Mouse (Mus musculus) layer of hippocampus, postnatal 36 days (tissue): Measurements from ENCODE around the gene Sobp. TPM values are rescaled to one million over a fixed set of nuclear protein-coding genes. Genes with fewer than 3 reads are reported as not detected.

Experiments
- DNase-seq, 2 experiments: peaks; one replicate each; pipeline ENCODE4 v3.0.0; 2022
- total RNA-seq, 2 experiments: library from RNA; stranded (reverse); gene quantifications; 2 replicates each; pipeline ENCODE4 v1.2.3; 2021

Gene Sobp
- total RNA-seq = 10 to 100 TPM; 83.0 to 84.4 TPM

DNA sequence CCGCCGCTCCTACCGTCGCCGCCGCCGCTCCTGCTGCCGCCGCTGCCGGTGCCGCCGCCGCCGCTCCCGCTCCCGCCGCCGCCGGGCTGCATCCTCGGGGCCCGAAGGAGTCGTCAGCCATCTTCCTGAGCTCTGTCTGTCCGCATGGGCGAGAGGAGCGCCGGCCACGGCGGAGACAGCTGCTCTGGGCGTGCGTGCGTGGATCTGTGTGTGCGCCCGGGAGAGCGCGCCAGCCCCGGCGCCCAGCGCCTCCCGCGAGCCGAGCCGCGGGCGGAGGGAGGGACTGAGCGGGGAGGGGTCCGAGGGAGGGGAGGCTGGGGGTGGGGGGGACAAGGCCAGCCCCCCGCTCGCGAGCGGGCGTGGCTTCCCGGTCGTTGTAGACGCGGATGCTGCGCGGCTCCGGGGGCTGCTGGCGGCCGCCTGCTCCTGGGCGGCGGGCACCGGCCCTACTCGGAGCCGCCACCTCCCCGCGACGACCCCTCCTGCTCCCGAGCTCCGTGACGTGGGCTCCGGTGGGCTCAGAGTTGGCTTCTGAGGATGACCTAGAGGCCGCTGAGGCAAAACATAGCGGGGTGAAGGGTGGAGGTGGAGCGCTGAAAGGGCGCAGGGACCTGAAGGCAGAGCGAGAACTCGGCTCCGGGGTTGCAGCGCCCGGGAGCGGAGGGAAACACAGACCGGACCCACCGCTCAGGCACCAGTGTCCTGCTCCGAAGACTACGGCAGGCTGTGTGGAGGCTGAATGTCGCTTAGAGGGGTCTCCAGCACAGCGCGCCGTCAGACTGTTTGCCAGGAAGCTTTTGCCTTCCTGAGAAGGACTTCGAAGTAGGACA lies at the start of gene Sobp, which contains the start of gene 9030612E09Rik:
Gene Sobp (minus strand): TSS at position 205 of the 830 bp plus-strand sequence.
Gene 9030612E09Rik (plus strand): TSS at position 379 of the 830 bp plus-strand sequence.
- peak; percentile 80 to 85 for DNase-seq

DNA sequence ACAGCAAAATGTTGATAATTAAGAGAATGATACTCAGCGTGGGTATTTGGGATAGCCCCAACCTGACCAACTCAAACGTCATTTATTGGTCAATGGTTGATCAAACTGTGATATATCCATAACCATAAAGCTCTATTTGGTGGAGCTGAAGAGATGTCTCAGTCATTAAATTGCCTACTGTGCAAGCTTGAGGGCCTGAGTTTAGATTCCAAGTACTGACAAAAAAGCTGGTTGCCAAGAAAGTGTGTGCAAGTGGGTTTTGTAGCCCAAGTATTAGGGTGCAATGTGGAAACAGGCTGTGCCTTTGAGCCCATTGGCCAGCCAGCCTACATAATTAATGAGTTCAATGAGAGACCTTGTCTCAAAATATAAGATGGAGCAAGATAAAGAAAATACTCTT lies 49.1 kb upstream of the Sobp start:
- no peak for DNase-seq

DNA sequence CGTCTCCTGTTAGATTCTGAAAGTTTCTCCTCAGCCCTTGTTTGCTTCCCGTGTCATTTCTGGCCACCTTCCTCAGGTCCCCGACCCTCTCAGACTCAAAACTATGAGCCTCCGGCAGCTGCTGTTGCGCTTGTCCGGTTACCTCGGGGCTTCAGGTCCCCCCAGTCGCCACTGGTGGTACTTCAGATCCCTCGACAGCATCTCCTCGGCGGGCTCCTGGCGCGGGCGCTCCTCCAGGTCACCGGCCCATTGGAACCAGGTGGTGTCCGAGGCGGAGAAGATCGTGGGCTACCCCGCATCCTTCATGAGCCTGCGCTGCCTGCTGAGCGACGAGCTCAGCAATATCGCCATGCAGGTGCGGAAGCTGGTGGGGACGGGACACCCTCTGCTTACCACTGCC lies 47.3 kb upstream of the Sobp start:
- no peak for DNase-seq

DNA sequence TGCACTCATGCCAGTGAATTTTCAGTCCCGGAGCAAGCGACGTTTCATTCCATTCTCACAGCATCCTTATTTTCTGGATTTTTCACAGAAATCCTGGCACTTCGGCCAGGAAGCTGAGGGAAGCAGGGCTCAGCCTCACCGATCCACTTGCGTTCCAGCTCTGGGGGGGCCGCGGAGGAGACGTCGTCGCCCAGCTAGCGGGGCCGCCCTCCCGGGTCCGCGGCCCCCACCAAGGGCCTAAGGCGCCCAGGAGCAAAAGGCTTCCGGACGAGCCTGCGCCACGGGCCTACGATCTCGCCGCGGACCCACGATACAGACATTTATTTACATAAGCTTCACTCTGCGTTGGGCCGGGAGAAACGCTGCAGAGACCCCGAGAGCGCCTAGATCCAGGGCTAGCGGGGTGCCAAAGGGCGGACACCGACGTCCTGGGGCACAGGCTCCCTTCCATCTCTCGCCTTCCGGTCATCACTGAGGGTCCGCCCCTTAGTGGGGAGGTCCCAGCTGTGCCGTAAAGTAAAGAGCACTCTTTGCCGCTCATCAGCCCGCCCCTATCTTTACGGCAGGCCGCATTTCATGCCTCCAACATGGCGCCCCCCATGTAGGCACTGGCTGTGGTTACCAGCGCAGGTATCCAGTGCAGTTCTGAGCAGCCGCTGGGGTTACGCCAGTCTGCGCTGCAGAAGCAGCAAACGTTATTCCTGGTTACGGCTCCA lies 46.7 kb upstream of the Sobp start, which contains the start of gene Pdss2:
Gene Pdss2 (plus strand): TSS at position 577 of the 716 bp plus-strand sequence.
- DNase-seq = peak; percentile 91 to 92

DNA sequence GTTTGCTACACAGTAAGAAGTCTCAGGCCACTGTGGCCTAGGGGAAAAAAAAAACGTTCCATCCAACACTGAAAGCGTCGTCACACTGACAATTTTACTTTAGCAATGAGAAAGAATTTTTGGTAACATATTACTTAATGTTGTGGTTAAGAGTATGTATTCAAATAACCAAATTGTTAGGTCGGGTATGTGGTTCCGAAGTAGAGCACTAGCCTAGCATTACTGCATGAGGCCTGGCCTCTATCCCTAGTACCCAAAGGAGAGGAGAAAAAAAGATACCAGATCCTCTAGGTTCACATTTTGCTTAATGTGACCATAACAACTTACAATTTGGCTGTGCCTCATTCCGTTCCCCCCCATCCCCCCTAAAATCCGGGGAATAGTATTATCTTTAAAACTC lies 46.1 kb upstream of the Sobp start:
- no peak for DNase-seq

DNA sequence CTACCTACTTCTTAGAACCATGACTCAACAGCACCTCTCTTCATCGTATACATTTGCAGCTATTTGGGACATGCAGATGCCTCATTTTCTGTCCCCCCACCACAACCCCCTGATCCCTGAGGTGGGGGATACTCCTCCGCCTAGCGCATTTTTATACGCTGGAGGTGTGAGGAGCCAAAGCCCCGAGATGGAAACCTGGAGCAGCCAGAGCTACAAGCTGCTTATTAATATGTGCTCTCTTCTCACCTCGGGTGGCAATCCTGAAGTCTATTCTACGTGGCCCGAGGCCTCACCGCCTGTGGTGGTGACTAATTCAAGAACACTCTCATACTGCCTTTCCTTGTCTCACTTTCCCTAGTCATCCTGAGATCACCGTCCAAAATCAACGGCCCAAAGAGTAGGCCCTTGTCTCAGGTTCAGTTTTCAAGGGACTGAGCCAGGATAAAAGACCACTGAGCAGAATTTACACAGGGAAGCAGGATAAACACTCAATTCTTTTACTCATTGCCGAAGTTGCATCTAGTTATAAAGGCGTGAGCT lies 43.1 kb upstream of the Sobp start:
- no peak for DNase-seq

DNA sequence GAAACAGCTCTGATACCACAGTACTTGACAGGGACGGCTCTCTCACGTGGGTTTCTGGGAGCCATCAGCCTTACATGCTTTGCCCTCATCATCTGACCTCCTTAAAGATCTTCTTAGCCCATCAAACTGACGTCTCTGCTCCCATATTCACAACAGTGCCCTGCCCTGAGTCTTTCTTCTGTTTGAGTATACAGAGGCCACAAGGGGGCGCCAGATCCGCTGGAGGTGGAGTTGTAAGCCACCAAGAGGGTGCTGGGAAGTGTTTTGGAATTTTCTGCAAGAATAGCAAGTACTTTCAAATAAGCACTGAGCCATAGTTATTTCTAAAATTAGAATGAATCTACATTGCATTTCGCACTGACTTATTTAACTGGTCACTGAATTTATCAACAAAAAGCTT lies 37.5 kb upstream of the Sobp start:
- DNase-seq = no peak

DNA sequence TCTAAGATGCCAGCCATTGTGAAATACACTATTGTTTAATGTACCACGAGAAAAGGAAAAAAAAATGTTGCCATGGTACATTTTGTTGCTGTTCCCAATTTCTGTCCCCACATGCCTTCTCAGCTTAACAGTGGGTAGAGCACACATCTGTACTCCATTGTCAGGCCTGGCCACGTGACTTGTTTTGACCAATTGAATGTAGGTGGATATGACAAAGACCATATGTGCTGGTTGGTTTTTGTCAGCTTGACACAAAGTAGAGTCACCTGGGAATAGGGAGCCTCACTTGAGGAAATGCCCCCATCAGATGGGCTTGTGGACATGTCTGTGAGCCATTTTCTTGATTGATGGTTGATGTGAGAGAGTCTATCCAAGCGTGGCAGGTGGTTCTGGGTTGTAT lies 29.5 kb upstream of the Sobp start:
- no peak for DNase-seq

DNA sequence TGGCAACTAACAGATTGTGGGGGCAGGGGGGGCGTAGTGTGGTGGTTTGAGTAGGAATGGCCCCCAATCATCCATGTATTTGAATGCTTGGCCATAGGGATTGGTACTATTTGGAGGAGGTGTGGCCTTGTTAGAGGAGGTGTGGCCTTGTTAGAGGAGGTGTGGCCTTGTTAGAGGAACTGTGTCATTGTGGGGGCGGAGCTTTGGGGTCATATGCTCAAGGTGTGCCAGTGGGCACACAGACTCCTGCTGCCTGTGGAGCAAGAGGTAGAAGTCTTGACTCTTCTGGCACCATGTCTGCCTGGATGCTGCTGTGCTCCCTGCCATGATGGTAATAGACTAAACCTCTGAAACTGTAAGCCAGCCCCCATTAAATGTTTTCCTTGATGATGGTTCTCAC lies 25.9 kb upstream of the Sobp start:
- no peak for DNase-seq

DNA sequence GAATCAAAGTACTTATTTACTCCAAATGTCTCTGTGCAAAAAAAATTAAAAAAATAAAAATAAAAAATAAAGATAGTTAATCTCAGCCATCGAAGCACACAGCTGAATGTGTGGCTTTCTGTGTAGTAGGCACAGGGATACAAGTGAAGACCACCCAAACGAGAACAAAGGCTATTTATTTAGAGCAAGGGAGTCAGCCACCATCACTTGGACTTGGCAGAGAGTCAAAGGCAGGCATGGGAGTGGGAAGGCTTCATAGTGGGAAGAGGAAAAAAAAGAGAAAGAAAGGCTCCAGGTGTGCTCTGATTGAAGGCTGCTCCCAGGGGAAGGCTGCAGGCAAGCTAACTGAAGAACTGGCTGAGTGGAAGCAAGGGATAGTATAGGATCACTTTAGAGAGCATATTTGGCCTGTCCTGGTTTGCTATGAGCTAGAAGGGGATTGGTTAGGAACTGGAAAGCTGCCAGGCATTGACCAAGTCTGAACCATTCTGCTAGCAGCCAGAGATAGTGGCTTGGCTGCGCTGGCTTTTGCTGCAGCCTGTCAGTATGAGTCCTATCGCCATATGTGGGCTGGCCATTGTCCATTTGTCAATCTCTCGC lies 6.1 kb upstream of the Sobp start:
- no peak for DNase-seq

DNA sequence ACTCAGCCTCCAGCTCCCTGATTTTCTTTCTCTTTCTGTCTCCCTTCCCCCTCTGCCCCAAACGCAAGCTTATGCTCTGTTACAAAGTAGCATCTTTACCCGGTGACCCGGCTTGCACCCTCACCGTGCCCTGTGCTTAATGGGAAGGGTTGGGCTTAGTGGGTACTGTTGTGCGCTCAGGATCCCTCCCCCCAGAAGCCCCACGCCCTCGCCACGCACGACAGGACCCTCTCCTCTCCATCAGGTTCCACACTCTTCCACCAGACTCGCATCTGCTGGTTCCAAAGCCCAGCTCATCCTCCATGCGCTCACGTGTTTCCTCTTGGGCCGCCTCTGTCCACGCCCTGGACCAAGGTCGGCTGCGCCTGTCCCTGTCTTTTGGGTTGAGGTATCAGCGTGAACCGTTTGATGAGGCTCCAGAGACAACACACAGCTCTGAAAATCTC lies 849 bp upstream of the Sobp start:
- DNase-seq = no peak

DNA sequence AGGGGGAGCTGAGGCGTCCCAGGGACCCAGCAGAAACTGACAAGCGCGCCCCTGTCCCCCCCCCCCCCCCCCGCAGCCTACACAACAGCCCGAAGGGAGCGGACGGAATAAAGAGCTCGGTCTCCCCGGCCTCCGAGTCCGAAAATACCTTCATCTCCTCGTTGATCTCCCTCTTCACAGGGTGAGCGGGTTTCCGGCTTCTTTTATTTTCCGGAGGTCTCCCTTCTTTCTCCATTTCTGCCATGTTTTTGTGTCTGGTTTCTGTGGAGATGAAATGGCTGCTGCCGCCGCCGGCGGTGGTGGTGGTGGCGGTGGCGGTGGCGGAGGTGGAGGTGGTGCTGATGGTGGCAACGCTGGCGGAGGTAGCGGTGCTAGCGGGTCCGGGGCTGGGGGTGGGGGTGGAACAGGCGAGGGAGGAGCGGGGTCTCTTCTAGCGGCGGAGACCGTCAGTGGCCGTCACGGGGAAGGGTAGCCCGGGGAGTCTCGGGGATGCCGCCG lies 453 bp downstream of the Sobp start:
- no peak for DNase-seq

DNA sequence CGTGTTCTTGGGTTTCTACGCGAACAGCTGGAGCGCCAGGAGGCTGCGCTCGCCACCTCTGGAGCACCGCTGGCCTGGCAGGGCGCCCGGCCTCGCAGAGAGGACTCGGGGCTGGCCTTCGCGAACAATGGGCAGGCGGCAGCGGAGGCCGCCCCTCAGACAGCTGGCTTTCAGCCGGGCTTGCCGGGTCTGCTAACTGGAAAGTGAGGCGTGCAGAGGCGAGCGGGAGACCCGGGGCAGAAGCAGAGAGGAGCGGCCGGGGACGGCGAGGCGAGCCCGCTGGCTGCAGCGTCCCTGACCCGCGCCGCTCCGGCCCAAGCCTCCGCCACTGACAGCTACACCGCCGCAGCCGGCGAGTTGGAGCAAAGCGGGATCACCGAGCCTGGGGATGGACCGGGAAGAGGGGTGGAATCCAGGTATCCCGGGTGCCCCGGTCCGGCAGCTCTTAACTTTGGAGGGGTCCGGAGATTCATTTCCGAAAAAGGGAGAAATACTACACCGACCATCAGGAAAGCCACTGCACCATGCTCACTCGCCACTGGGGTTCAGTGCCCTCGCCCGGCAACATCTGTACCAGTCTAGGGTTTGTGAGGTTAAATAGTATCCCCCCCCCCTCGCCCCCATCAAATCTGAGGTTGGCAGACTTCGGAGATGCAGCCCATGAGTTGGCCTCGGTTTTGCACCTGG lies 1.0 kb downstream of the Sobp start:
- DNase-seq = peak; percentile 53 to 54

DNA sequence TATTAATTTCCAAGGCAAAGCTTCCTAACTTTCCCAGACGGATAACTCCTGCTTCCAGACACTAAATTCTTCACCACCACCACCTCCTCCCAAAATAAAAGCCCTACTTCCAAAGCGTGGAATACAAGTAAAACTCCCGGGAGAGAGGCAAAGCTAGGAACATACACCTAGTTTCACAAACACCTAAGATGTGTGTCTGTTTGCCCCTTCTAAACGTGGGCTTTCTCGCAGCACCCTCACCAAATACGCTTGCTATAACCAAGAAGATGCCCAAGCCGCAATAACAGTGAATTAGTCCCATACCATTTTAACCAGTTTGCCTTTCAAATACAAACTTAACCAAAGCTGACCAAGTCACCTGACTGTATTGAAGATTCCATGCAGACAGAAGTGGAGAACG lies 1.8 kb downstream of the Sobp start:
- DNase-seq = no peak

DNA sequence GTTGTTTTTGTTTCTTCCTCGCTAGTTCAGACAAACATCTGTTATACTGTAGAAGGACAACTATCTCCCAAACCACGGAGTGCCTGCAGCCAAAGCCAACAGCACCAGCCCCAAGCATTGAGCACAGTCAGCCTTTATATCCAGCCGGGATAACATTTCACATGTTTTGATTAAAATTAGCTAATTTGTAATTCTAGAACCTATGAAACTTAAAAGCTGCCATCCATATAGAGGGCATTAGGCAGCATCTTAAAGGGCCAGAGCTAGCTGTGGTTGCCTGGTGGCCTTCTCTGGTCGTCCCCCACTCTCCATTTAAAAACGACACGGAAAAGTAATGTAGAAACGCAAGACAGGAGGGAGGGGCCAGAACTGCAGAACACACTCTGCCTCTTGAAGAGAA lies 2.3 kb downstream of the Sobp start:
- no peak for DNase-seq

DNA sequence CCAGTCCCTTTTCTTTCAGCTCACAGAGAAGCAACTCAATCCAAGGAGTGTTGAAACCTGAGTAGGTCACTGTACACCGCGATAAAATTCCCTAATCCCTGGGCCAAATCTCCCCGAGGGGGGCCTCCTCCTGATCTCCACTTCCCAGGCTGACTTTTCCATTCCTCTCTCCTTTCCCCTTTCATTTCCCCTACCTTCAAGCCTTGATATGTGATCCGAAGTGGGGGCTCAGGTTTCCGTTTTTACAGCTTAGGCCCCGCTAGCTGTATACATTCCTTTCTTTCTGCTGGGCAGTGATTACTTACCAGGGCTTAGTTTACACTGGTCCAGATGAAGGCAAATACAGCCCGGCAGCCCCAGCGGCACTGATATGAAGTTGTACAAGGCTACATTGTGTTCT lies 3.2 kb downstream of the Sobp start:
- DNase-seq = no peak

DNA sequence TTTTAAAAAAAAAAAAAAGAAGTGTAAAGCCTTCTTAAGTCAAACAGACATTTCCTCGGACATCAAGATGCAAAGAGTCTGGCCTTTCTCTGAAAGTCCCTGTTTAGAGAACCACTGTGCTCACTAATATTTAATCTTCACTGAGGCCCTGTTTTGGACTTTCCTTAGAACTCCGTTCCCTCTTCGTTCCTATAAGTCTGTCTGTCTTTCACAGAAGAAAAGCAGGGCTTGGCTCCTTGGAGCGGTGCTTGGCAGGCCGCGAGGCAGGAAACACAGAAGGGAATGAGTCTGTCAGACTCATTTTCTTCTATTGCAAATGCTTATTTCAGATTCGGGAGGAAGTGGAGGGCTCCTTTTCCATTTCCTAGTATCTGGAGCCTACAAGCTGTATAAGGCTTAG lies 5.5 kb downstream of the Sobp start:
- DNase-seq = no peak

DNA sequence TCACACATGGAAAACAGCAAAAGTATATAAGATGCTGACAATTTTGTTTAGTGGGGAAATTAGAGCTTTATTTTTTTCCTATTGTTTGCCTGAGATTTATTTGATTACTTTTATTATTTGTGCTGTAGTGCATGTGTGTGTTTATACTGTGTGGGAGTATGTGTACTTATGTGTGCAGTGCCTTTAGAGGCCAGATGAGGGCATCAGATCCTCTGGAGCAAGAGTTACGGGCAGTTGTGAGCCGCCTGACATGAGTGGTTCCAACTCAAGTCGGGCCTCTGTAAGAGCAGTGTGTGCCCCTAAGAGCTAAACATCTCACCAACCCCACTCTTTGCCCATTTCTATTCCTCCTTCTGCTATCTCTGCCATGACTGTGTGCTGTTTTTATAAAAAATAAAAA lies 7.5 kb downstream of the Sobp start:
- no peak for DNase-seq

DNA sequence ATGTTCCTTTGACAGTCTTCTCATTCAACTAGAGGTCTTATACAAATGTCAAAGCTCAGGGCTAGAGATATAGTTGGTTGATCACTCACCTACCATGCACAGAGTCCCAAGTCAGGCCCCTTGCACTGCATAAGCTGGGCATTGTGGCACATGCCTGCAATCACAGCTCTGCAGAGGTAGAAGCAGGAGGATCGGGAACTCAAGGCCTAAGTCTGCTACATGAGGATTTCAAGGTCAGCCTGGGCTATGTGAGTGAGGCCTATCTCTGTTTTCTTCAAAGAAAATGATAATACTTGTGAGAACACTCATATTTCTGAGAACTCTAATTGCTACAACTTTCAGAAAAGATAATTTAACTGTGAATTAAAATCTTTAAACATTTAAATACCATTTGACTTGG lies 8.2 kb downstream of the Sobp start:
- DNase-seq = no peak

DNA sequence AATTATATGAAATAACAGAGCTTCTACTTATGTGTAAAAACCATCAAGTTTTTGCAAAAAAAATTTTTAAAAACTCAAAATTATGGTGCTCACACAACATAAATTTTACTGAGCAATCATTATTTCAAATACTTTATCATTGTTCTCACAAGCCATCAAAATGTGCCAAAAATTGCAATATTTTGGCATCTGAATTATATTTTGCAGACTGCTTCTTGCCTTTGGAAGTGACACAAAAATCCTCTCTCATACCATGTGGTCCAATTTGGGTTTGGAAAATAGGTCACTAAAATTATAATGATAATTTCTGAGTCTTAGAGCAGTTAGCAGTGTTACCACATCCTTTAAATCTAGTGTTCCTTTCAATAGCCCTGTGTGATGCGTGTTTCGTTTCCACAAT lies 9.9 kb downstream of the Sobp start:
- no peak for DNase-seq

DNA sequence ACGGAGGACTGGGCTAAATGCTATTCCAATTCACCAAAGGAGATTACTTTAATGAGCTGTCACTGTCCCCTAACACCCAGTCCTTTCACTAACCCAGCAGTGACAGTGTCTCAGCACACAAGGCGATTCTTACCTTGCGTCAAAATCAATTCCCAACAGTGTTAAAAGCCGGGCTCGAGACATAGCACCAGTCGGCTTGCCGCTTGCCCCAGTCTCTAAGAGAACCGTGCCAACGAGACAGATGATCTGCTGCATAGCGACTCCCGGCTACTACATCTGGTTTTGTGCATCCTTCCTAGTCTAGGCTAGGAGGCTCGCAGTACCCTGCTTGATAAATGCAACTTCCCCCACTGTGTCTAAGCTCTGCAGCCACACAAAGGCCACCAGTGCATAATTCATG lies 12.0 kb downstream of the Sobp start:
- no peak for DNase-seq

DNA sequence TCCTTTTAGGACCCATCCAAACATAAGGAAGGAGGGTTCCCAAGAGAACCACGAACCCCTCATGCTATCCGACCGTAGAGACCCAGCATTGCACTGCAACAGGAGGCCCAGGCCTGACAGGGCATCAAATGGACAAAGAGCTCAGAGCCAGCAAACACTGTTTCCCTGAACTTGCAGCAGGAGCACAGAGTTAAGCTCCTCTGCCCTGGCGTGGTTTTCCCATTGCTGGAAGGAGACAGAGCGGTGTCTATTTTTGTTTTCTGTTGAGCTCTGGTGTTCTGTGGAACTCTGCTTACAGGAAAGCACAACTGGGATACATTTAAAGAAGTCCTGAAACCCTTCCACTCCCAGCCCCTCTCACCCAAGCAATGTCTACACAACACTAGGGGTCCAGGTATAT lies 15.0 kb downstream of the Sobp start:
- DNase-seq = no peak
